Mouse (Mus musculus): Measurements from ENCODE around the gene 1700030K09Rik.

DNA sequence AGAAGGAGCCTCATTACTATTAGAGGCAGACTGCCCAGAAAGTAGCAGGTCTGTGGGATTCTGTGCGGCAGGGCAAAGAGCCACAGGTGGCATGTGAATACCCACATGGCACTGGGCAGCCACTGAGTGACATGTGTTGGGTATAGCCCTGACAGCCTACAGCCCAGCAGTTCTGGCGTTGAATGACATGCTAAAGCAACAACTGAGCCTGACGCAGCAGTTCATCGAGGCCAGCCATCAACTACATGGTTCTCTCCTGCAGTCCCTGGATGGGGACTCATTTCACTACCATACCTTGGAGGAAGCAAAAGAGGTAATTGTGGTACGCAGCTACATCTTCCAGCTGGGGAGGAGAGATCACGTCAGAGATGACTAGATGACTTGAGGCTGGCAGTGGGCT lies 14.8 kb downstream of the 1700030K09Rik start:
- TF ChIP-seq POLR2A (IDR thresholded peaks at IDR 0.05; ENCODE audit: control insufficient read depth, extremely low read depth, insufficient read depth, low read length, poor library complexity) (no peak), CTCF (IDR thresholded peaks at IDR 0.05; ENCODE audit: borderline replicate concordance, control insufficient read depth, extremely low read depth, insufficient read depth, low read length, poor library complexity) (no peak)
